In the genomic region with DNA sequence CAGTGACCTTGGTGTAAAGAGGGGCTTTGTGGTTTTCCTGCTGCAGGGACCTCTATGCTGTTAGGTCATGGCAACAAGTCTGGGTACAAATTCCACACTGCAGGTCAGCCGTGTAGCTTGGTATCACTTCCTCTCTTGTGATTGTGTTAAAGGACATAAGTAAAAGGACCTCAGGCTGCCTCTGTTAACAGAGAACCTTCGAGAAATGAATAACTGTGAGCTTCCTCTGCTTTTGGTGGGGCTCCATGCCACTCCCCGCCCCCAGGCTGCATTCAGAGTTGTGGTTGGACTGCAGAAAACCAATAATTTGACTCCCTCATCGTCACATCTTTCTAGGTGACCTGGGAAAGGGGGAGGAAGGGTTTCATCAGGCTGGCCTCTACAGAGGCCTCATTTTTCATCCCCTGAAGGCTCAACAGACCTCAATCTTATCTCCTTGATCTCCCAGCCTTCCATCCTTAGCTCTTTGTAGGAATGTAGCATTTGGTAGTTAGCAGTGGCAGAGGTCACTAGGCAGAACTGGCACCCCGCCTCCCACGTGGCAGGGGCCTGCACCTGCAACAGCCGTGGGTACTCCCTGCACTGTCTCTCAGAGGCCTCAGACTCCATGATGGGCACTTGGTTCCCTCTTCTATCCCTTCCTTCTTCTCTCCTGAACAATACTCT, we compare ENCODE assay signal across 8 mouse cellular contexts. TPM values are rescaled to one million over a fixed set of nuclear protein-coding genes. Genes with fewer than 3 reads are reported as not detected.
DNase-seq lines count a peak whose midpoint lies in the region; ATAC-seq and TF ChIP-seq lines count a peak whose summit lies in the region.

No protein-coding gene starts in this region.

- H3K9me3 ChIP-seq in hindbrain, postnatal 0 days (ENCODE audit: low read length), result no peaks in the 10 kb centered on the region
- H3K9me3 ChIP-seq in liver, embryonic 13.5 days (replicated peaks), result no peaks in the 10 kb centered on the region
- no peaks in the 10 kb centered on the region for H3K9me3 ChIP-seq in neural tube, embryonic 15.5 days (replicated peaks)

- peak overlapping the region; percentile 95; the same call in 1 of the 2 replicates for H3K4me2 ChIP-seq in hindbrain, postnatal 0 days (ENCODE audit: low read depth, low read length)
- H3K4me2 ChIP-seq in liver, embryonic 13.5 days, result peak overlapping the region; percentile 92
- peak overlapping the region; percentile 81; the same call in 1 of the 2 replicates for H3K4me2 ChIP-seq in neural tube, embryonic 15.5 days

- H3K4me1 ChIP-seq in bone marrow macrophage, adult 2 months (ENCODE audit: control insufficient read depth, insufficient read depth, low read length), result peaks cover 47% of the 10 kb centered on the region
- H3K4me1 ChIP-seq in hindbrain, postnatal 0 days (ENCODE audit: insufficient read depth, low read length), result peaks cover 6% of the 10 kb centered on the region
- H3K4me1 ChIP-seq in liver, embryonic 13.5 days (replicated peaks), result peaks cover 68% of the 10 kb centered on the region
- H3K4me1 ChIP-seq in neural tube, embryonic 15.5 days, result peaks cover 18% of the 10 kb centered on the region

- no peak for TF ChIP-seq POLR2A in bone marrow macrophage, adult 2 months (IDR thresholded peaks at IDR 0.05; ENCODE audit: borderline replicate concordance, low read depth, low read length)

- no peak for ATAC-seq in hindbrain, postnatal 0 days
- 0 out of 2 replicates have a peak, but pooled peaks have one; percentile 3 for ATAC-seq in liver, embryonic 13.5 days (ENCODE audit: low read depth)
- no peak for ATAC-seq in neural tube, embryonic 15.5 days (ENCODE audit: low FRiP score)
- ATAC-seq in CD4-positive, CD25-positive, alpha-beta regulatory T cell, adult 4 months, result no peak

- no peaks in the 10 kb centered on the region for H3K36me3 ChIP-seq in hindbrain, postnatal 0 days (ENCODE audit: insufficient read depth, low read length)
- H3K36me3 ChIP-seq in liver, embryonic 13.5 days, result peaks cover 41% of the 10 kb centered on the region
- no peaks in the 10 kb centered on the region for H3K36me3 ChIP-seq in neural tube, embryonic 15.5 days

- 75% methylated on average over 7 of the region's 7 CpGs for WGBS in hindbrain, postnatal 0 days
- 42% methylated on average over 7 of the region's 7 CpGs for WGBS in liver, embryonic 13.5 days (ENCODE audit: insufficient replicate concordance)
- 82% methylated on average over 7 of the region's 7 CpGs for WGBS in neural tube, embryonic 15.5 days

- no peak overlapping the region for H3K9ac ChIP-seq in hindbrain, postnatal 0 days (replicated peaks; ENCODE audit: low read length)
- peak overlapping the region; percentile 95 for H3K9ac ChIP-seq in liver, embryonic 13.5 days
- H3K9ac ChIP-seq in neural tube, embryonic 15.5 days (replicated peaks), result no peak overlapping the region

- peak overlapping the region; percentile 60 for H3K27ac ChIP-seq in bone marrow macrophage, adult 2 months (ENCODE audit: insufficient read depth, low read depth, low read length)
- H3K27ac ChIP-seq in hindbrain, postnatal 0 days, result no peak overlapping the region
- H3K27ac ChIP-seq in liver, embryonic 13.5 days, result peak overlapping the region; percentile 93
- no peak overlapping the region for H3K27ac ChIP-seq in neural tube, embryonic 15.5 days (replicated peaks)

- H3K4me3 ChIP-seq in bone marrow macrophage, adult 2 months (ENCODE audit: insufficient read depth, low read length), result peak overlapping the region; percentile 73
- H3K4me3 ChIP-seq in hindbrain, postnatal 0 days (ENCODE audit: low read length), result no peak overlapping the region
- peak overlapping the region; percentile 81 for H3K4me3 ChIP-seq in liver, embryonic 13.5 days (replicated peaks)
- peak overlapping the region; percentile 52; the same call in 1 of the 2 replicates for H3K4me3 ChIP-seq in neural tube, embryonic 15.5 days (replicated peaks)

- TF ChIP-seq CTCF in bone marrow macrophage, adult 2 months (IDR thresholded peaks at IDR 0.05; ENCODE audit: low read depth, low read length), result no peak
- TF ChIP-seq CTCF in hindbrain, postnatal 0 days (IDR thresholded peaks at IDR 0.05; ENCODE audit: low read depth), result no peak

- H3K27me3 ChIP-seq in hindbrain, postnatal 0 days (ENCODE audit: insufficient read depth, low read length), result no peaks in the 10 kb centered on the region
- H3K27me3 ChIP-seq in liver, embryonic 13.5 days, result no peaks in the 10 kb centered on the region
- no peaks in the 10 kb centered on the region for H3K27me3 ChIP-seq in neural tube, embryonic 15.5 days (replicated peaks)

- peak; percentile 61 for DNase-seq in adrenal gland, postnatal 14 days
- no peak for DNase-seq in adrenal gland, postnatal 4 days (ENCODE audit: low spot score in 2 of 2)
- DNase-seq in hindbrain, postnatal 0 days (ENCODE audit: low spot score), result no peak
- peak; percentile 65 for DNase-seq in liver, embryonic 13.5 days
- no peak for DNase-seq in retina, postnatal 1 day

RNA-seq across cellular contexts. Expression of a gene that starts 1.2 kb away (rescaled TPM):
- total RNA-seq in adrenal gland, postnatal 14 days (2021), result 44.8 and 45.4 TPM in 2 replicates
- total RNA-seq in adrenal gland, postnatal 4 days (2021), result 10 to 100 TPM; 33.9 to 35.8 TPM
- polyA plus RNA-seq in bone marrow macrophage, adult 2 months (2012; ENCODE audit: insufficient read depth, insufficient read length, missing spikeins), result 39.0 and 40.3 TPM in 2 replicates
- total RNA-seq in hindbrain, postnatal 0 days (2014; rRNA removed), result 11.3 and 17.4 TPM in 2 replicates
- 6.1 and 6.7 TPM in 2 replicates for polyA plus RNA-seq in hindbrain, postnatal 0 days (2015; fragmentation: Nextera tagmentation; extraction: Ambion mirVana)
- polyA plus RNA-seq in liver, embryonic 13.5 days (2015; fragmentation: Nextera tagmentation; extraction: Ambion mirVana), result 27.1 and 31.1 TPM in 2 replicates
- 6.4 and 9.0 TPM in 2 replicates for polyA plus RNA-seq in neural tube, embryonic 15.5 days (2015; fragmentation: Nextera tagmentation; extraction: Ambion mirVana)
- polyA plus RNA-seq in CD4-positive, CD25-positive, alpha-beta regulatory T cell, adult 4 months (2017; shearing (Covaris generic)), result 10 to 100 TPM; 22.5 to 34.2 TPM

RNA-seq across cellular contexts. Expression of a gene that starts 27.2 kb away (rescaled TPM):
- 56.5 and 58.5 TPM in 2 replicates for total RNA-seq in adrenal gland, postnatal 14 days (2021)
- 10 to 100 TPM; 60.4 to 69.5 TPM for total RNA-seq in adrenal gland, postnatal 4 days (2021)
- 49.3 and 50.2 TPM in 2 replicates for polyA plus RNA-seq in bone marrow macrophage, adult 2 months (2012; ENCODE audit: insufficient read depth, insufficient read length, missing spikeins)
- total RNA-seq in hindbrain, postnatal 0 days (2014; rRNA removed), result 33.6 and 35.2 TPM in 2 replicates
- 24.9 and 26.5 TPM in 2 replicates for polyA plus RNA-seq in hindbrain, postnatal 0 days (2015; fragmentation: Nextera tagmentation; extraction: Ambion mirVana)
- polyA plus RNA-seq in liver, embryonic 13.5 days (2015; fragmentation: Nextera tagmentation; extraction: Ambion mirVana), result 21.9 and 27.8 TPM in 2 replicates
- 22.8 and 23.6 TPM in 2 replicates for polyA plus RNA-seq in neural tube, embryonic 15.5 days (2015; fragmentation: Nextera tagmentation; extraction: Ambion mirVana)
- polyA plus RNA-seq in CD4-positive, CD25-positive, alpha-beta regulatory T cell, adult 4 months (2017; shearing (Covaris generic)), result 10 to 100 TPM in 1 of 2 experiments, 1 to 10 TPM in 1; 7.7 to 12.0 TPM

RNA-seq across cellular contexts. Expression of a gene that starts 28.2 kb away (rescaled TPM):
- 17.3 and 17.7 TPM in 2 replicates for total RNA-seq in adrenal gland, postnatal 14 days (2021)
- 10 to 100 TPM; 23.9 to 24.8 TPM for total RNA-seq in adrenal gland, postnatal 4 days (2021)
- polyA plus RNA-seq in bone marrow macrophage, adult 2 months (2012; ENCODE audit: insufficient read depth, insufficient read length, missing spikeins), result 28.1 and 29.1 TPM in 2 replicates
- total RNA-seq in hindbrain, postnatal 0 days (2014; rRNA removed), result 63.0 and 67.6 TPM in 2 replicates
- 37.1 and 37.5 TPM in 2 replicates for polyA plus RNA-seq in hindbrain, postnatal 0 days (2015; fragmentation: Nextera tagmentation; extraction: Ambion mirVana)
- polyA plus RNA-seq in liver, embryonic 13.5 days (2015; fragmentation: Nextera tagmentation; extraction: Ambion mirVana), result 18.1 and 19.7 TPM in 2 replicates
- polyA plus RNA-seq in neural tube, embryonic 15.5 days (2015; fragmentation: Nextera tagmentation; extraction: Ambion mirVana), result 33.6 and 35.2 TPM in 2 replicates
- polyA plus RNA-seq in CD4-positive, CD25-positive, alpha-beta regulatory T cell, adult 4 months (2017; shearing (Covaris generic)), result 10 to 100 TPM; 23.8 to 28.5 TPM

RNA-seq across cellular contexts. Expression of a gene that starts 48.0 kb away (rescaled TPM):
- 7.0 and 7.5 TPM in 2 replicates for total RNA-seq in adrenal gland, postnatal 14 days (2021)
- 1 to 10 TPM; 5.8 to 6.7 TPM for total RNA-seq in adrenal gland, postnatal 4 days (2021)
- 7.1 and 8.9 TPM in 2 replicates for polyA plus RNA-seq in bone marrow macrophage, adult 2 months (2012; ENCODE audit: insufficient read depth, insufficient read length, missing spikeins)
- total RNA-seq in hindbrain, postnatal 0 days (2014; rRNA removed), result 15.5 and 17.3 TPM in 2 replicates
- 7.8 and 8.9 TPM in 2 replicates for polyA plus RNA-seq in hindbrain, postnatal 0 days (2015; fragmentation: Nextera tagmentation; extraction: Ambion mirVana)
- 1.1 and 1.2 TPM in 2 replicates for polyA plus RNA-seq in liver, embryonic 13.5 days (2015; fragmentation: Nextera tagmentation; extraction: Ambion mirVana)
- 7.6 and 8.0 TPM in 2 replicates for polyA plus RNA-seq in neural tube, embryonic 15.5 days (2015; fragmentation: Nextera tagmentation; extraction: Ambion mirVana)
- polyA plus RNA-seq in CD4-positive, CD25-positive, alpha-beta regulatory T cell, adult 4 months (2017; shearing (Covaris generic)), result under 1 TPM; 0.34 to 0.79 TPM

RNA-seq across cellular contexts. Expression of a gene that starts 48.4 kb away (rescaled TPM):
- total RNA-seq in adrenal gland, postnatal 14 days (2021), result 16.1 and 17.8 TPM in 2 replicates
- total RNA-seq in adrenal gland, postnatal 4 days (2021), result 10 to 100 TPM; 28.8 to 40.0 TPM
- polyA plus RNA-seq in bone marrow macrophage, adult 2 months (2012; ENCODE audit: insufficient read depth, insufficient read length, missing spikeins), result 47.1 and 56.5 TPM in 2 replicates
- total RNA-seq in hindbrain, postnatal 0 days (2014; rRNA removed), result 18.2 TPM in 2 replicates
- 22.2 and 24.0 TPM in 2 replicates for polyA plus RNA-seq in hindbrain, postnatal 0 days (2015; fragmentation: Nextera tagmentation; extraction: Ambion mirVana)
- polyA plus RNA-seq in liver, embryonic 13.5 days (2015; fragmentation: Nextera tagmentation; extraction: Ambion mirVana), result 171 and 201 TPM in 2 replicates
- 21.0 and 31.3 TPM in 2 replicates for polyA plus RNA-seq in neural tube, embryonic 15.5 days (2015; fragmentation: Nextera tagmentation; extraction: Ambion mirVana)
- polyA plus RNA-seq in CD4-positive, CD25-positive, alpha-beta regulatory T cell, adult 4 months (2017; shearing (Covaris generic)), result 10 to 100 TPM; 49.8 to 63.9 TPM

Comparison
In these comparisons a context has a peak if more than half of its experiments do, and no peak if none do; other contexts are left out.
1. DNase-seq: peak in adrenal gland, postnatal 14 days (single experiment) and liver, embryonic 13.5 days (single experiment); none in adrenal gland, postnatal 4 days (0 of 2), hindbrain, postnatal 0 days (single experiment) and retina, postnatal 1 day (single experiment).
2. H3K27ac ChIP-seq: peak in bone marrow macrophage, adult 2 months (single experiment) and liver, embryonic 13.5 days (single experiment); none in hindbrain, postnatal 0 days (single experiment) and neural tube, embryonic 15.5 days (single experiment).
3. Peak in every context shown above with its lines, with median percentiles within 50 percentile points of each other: H3K4me2 ChIP-seq.